In the genomic region with DNA sequence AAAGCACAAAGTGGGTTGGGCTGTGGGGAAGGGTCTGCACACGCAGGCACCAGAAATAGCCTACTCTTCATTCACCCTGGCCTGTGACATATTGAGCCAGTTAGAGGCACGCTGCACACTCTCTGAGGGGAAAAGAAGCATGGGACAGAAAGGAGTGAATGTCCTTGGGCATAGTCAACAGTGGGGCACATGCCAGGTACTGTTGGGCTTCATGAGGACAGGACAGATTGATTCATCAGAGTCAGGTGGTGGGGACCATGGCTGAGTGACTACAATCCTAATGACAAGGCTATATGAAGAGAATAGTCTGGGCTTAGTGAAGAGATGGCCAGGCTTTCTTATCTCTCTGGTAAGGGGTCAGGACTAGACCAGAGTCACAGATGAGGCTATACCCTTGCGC, we compare ENCODE assay signal across 17 mouse cellular contexts. TPM values are rescaled to one million over a fixed set of nuclear protein-coding genes. Genes with fewer than 3 reads are reported as not detected.
A peak's percentile ranks its signal among the peaks of the same experiment; 100 is the strongest.
DNase-seq lines count a peak whose midpoint lies in the region; TF ChIP-seq lines count a peak whose summit lies in the region.
"Had no signal": no experiment of that assay in that cellular context is flagged by ENCODE, and none has a peak within 500 bp of the region (broad histone marks: within the 10 kb centered on the region; RNA-seq: fewer than 3 reads in every experiment).

No protein-coding gene starts in this region.

- peak; percentile 31 for DNase-seq in adrenal gland, postnatal 14 days
- DNase-seq in adrenal gland, adult 18-20 months (ENCODE audit: low spot score in 2 of 2) = no peak
- peak; percentile 65 to 74 for DNase-seq in cerebellum, postnatal 10 days
- DNase-seq in cerebellum, adult 11 months = no peak
- peak; percentile 59 to 65 for DNase-seq in cerebellum, postnatal 14 days
- no peak for DNase-seq in cerebellum, postnatal 36 days
- DNase-seq in gastrocnemius, adult 2 months = no peak
- DNase-seq in gastrocnemius, postnatal 14 days = no peak
- DNase-seq: adrenal gland, adult 2 months; adrenal gland, adult 8-10 months; adrenal gland, postnatal 10 days; adrenal gland, postnatal 25 days; B cell, adult 2 months; cerebellum, adult 11-12 months; cerebellum, adult 18-20 months; cerebellum, adult 2 months; cerebellum, adult 8-10 months had no signal

- intact Hi-C loops in gastrocnemius, adult 2 months (cut with DNase I) = no loop called here
- intact Hi-C loops in gastrocnemius, postnatal 14 days (cut with DNase I; ENCODE audit: low total_unique reads) = no loop called here

- no peak for TF ChIP-seq CTCF in gastrocnemius, adult 2 months (IDR thresholded peaks at IDR 0.05)

- peak overlapping the region; percentile 24 for H3K27ac ChIP-seq in gastrocnemius, adult 2 months

- H3K4me3 ChIP-seq in gastrocnemius, adult 2 months = no peak overlapping the region

RNA-seq across cellular contexts. Expression of a gene that starts 49.8 kb away (rescaled TPM):
- total RNA-seq in adrenal gland, postnatal 14 days (2021) = 78.1 and 95.5 TPM in 2 replicates
- 100 to 1,000 TPM; 101 to 111 TPM for total RNA-seq in adrenal gland, adult 18-20 months (2021)
- total RNA-seq in gastrocnemius, adult 2 months (2021) = 10 to 100 TPM; 59.5 to 63.7 TPM
- 10 to 100 TPM; 33.8 to 48.2 TPM for total RNA-seq in gastrocnemius, postnatal 14 days (2021)

Comparison
In these comparisons a context has a peak if more than half of its experiments do, and no peak if none do; other contexts are left out.
1. DNase-seq: peak in adrenal gland, postnatal 14 days (single experiment), cerebellum, postnatal 10 days (2 of 2) and cerebellum, postnatal 14 days (2 of 2); none in adrenal gland, adult 18-20 months (0 of 2), cerebellum, adult 11 months (single experiment), cerebellum, postnatal 36 days (0 of 2), gastrocnemius, adult 2 months (single experiment) and gastrocnemius, postnatal 14 days (single experiment).